Mouse (Mus musculus): ENCODE measurements around the gene Tmem223.

Gene Tmem223

DNA sequence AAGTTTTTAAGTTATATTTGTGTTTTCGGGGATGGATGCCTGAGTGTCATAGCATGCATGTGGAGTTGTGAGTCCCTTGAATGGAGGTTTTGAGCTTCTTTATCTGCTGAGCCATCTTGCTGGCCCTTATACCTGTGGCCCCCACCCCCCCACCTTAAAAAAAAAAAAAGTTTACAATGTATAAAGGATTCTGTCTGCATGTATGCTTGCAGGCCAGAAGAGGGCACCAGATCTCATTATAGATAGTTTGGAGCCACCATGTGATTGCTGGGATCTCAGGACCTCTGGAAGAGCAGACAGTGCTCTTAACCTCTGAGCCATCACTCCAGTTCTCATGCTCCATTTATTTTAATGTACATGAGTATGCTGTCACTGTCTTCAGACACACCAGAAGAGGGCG lies 23.4 kb upstream of the Tmem223 start:
- DNase-seq, result peak in 1 of 2 experiments; percentile 20

DNA sequence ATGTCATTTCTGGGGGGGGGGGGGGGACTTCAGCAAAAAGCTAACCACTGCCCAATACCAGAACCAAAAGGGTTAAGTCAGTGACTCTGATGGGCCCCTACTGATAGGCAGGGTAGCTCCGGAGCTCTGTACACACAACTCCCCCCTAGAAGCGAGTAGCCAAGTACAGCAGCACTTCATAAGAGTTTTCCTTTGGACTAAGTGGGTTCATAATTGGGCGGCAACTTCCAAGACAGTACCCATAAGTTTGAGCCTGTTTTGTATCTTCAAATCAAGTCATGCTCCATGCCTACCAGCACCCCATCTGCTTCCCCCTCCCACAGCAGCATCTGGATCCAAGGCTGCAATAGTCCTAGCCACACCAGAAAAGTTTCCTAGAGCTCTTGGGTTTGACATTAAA lies 15.1 kb upstream of the Tmem223 start:
- no peak for DNase-seq

DNA sequence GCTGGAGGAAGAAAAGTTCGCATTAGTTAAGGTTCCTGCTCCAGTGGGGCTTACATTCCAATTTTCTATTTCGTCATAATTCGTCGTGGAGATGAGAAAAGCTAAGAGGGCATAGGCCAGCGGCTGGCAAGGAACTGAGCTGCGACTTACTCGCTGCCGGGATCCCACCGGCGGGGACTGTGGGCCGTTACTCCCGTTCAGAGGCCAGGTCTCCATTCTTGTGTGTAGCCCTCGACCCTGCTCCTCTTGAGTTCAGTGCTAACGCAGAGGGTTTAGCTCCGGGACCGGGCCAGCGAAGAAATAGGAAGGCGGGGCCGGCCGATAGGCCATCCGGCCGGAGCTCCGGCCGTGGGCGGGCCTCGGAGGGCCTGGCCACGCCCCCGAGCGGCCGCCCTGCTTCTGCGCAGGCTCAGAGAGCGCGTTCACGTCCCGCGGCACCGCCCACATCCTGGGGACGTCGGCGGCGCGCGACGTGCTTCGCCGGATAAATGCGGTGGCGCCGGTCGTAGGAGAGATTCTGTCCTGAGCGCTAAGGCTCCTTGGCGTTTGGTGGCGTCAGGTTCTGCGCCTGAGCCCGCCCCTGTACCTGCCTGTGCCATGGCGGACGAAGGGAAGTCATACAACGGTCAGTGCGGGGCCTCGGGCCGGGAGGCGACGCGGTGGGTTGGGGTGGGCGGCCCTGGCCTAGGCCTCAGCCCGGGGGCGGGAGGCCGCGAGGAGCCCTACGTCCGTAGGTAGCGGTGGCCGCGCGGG lies 14.0 kb upstream of the Tmem223 start, which contains the start of gene Nxf1:
Gene Nxf1 (plus strand): TSS at position 439 of the 753 bp plus-strand sequence.
- peak; percentile 97 to 98 for DNase-seq

DNA sequence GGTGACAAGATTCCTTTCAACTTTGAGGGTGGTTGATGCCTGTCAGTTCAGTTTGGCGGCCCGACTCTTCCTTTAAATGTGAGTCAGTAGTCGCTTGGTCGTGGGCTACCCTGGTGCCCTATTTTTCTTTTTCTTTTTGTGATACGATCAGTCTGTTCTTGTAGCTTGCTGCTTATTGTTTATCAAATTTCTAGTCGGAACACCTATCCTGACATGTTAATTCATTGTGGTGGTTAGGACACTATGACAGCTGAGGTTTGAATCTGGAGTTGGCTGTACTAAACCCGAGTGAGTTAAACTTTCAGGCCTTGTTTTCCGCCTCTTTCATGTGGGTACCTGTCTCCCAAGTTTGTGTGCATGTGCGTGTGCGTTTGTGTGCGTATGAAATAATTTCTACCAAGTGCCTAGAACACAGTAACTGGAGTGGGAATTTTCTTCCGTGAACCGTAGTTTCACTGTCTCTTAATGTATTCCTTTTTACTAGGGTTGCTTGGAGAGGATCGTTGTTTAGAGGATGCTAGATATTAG lies 13.3 kb upstream of the Tmem223 start:
- no peak for DNase-seq

DNA sequence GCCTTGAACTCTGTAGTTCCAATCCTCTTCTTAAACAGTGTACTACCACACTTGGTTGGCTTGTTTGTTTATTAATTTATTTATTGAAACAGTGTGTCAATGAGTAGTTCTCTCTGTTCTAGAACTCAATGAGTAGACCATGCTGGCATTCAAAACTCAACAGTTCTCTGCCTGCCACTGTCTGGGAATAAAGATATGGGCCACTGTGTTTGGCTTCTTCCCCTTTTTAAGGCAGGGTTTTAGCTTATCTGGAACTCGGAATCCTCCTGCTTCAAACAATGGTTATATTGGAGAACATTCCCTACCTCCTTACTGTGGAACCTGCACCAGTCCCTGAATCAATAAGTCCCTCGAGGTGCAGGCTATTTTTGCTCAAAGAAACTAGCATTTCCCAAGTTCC lies 11.9 kb upstream of the Tmem223 start:
- no peak for DNase-seq

DNA sequence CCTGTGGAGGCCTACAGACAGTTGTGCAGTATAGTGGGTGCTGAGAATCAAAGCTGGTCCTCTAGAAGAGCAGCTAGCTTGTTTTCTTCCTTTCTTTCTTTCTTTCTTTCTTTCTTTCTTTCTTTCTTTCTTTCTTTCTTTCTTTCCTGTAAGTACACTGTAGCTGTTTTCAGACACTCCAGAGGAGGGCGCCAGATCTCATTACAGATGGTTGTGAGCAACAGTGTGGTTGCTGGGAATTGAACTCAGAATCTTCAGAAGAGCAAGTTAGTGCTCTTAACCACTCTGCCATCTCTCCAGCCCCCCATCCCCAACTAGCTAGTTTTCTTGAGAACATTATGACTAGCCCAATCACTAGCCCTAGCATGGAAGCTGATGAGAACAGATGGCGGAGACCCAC lies 10.0 kb upstream of the Tmem223 start:
- no peak for DNase-seq

DNA sequence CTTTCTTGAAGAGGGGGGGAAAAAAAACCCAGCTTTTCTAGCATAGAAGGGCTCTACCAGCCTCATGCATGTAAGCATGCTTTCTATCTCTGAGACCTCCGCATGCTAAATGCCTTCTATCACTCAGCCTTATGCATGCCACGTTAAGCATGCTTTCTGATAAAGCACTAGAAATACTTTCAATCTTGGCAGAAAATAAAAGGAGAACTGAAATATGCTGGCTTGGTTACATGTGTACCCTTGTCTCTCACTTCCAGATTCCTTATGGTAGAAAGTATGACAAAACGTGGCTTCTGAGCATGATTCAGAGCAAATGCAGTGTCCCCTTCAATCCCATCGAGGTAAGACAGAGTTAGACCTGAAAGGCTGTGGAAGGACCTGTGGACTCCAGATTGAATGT lies 7.5 kb upstream of the Tmem223 start:
- DNase-seq, result no peak

DNA sequence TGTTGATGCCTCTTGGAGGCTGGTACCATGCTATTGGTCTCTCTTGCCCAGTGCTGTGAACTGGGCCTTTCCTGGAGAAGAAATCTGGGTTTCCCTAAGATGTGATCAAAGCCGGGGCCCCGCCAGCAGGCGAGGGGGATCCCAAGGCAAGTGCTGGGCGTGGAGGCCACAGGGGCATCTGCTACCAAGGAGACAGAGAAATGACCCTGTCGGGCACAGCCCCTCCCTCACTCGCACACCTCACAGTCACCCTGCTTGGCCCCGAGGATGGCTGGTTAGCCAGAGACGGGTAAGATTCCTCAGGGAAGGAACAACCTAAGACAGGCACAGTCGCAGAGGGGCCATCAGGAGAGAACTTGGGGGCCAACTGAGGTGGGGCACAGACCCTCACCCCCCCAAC lies 5.2 kb upstream of the Tmem223 start:
- no peak for DNase-seq

DNA sequence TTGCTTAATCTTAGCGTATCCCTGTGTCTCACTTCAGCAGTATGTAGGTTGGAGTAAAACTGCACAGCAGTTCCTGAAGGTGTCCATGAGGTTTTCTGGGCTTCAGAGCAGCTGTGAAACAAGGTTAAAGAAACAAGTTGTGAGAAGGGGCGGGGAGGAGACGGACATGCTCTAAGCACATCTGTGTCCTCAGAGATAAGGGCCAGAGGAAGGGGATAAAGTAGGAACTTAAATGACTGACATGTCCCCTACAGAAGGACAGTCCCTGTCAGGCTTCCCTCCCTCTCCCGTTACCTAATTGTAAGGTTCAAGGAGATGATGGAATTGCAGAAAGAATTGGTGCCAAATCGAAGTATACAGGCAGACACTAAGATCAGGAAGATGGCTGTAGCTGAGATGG lies 2.2 kb downstream of the Tmem223 start:
- DNase-seq, result no peak

DNA sequence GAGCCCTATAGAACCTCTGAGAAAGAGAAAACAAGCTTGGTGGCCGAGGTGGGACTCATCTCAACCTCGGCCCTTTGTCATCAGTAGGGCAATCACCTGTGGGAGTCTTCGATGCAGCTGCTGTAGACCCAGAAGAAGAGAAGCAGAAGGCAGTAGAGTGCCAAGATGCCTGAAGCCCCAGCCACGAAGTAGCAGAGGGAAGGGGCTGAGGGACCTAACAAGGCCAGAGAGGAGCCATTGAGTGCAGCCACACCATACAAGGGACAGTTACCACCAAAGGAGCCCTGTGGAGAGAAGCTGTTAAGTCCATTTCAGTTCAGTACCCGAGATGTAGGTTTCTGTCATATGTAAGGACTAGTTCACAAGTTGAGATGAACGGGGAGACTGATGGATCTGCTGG lies 2.6 kb downstream of the Tmem223 start:
- DNase-seq, result no peak

DNA sequence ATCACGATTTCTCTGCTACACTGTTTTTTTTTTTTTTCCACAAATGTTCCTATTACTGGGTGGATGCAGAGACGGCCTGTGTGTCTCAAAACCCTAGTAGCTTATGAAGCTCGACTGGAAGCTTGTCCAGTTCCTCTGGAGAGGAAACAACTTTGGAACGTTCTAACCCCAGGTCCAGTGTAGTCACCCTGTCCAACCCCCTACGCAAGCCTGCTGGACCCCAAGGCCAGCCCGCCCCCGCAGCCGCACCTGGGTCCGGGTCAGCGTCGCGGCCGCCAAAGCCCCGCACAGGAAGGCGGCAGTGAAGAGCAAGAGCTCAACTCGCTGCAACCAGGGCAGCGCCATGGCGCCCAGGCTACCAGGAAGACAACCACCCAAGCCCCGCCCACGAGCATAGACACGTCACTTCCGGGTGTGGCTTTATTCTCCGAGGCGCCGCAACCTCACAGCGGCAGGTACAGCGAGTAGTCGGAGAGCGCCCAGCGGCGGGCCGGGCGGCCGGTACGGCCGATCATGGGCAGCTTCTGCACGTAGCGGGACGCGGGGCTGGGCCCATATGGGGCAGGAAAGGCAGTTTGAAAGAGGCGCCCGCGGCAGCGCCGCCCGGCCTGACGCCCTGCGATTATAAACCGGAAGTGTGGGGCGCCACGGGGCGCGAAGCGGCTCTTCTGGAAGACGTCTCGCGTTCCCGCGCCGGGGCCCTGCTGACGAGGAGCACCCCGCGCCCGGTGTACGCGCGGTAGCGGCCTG lies 3.5 kb downstream of the Tmem223 start, which contains the start of gene Tmem179b:
Gene Tmem179b (minus strand): TSS at position 382 of the 750 bp plus-strand sequence.
- DNase-seq, result peak; percentile 99

DNA sequence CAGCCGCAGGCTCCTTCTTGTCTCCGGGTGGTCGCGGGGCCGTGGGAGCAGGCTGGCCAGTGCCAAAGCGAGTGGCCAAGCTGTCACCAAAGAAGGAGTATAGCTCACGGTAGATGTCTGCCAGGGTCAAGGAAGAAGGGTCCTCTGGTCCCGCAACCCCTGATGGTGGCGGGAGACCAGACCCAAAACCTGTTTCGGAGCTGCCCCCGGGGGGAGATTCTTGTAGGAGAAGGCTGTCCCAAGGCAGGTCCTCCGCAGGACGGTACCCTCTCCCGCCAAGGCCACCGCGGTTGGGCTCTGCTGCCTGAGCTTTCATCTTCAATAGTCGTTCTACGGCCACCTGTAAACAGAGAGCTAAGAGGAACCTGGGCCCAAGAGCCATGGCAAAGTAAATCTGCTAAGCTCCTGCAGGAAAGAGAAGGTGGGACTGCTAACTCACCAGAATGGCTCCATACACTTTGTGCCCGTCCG lies 4.2 kb downstream of the Tmem223 start:
- DNase-seq, result no peak

DNA sequence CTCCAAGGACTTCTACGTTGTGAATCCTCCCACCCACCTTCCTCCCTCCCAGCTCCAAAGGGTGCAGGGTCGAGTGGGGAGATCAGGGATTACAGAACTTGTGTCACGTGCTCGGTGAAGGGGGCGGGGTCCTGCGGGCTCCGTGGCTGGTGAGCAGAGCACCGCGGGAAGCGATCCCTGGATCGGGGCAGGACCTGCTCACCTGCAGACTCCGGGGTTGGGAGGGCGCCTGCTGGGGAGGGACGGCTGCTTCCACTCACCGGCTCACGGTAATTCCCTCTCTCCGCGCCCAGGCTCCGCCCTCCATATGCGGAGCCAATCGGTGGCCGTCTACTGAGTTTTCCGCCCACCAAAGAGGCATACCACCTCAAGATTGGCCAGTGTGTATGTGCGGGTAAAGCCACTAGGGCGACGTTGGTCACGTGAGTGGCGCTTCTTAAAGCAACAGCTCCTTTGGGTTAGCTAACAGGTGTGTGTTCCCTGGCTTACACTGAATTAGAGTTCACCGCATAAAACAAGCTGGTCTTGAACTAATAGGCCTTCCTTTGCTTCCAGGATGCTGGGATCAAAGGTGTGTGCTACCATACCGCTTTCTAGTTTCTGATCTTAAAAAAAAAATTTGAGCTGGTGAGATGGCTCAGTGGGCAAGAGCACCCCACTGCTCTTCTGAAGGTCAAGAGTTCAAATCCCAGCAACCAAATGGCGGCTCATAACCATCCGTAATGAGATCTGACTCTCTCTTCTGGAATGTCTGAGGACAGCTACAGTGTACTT lies 15.4 kb downstream of the Tmem223 start, which contains the start of gene Taf6l:
Gene Taf6l (minus strand): TSS at position 410 of the 774 bp plus-strand sequence.
- DNase-seq, result peak; percentile 92 to 94

DNA sequence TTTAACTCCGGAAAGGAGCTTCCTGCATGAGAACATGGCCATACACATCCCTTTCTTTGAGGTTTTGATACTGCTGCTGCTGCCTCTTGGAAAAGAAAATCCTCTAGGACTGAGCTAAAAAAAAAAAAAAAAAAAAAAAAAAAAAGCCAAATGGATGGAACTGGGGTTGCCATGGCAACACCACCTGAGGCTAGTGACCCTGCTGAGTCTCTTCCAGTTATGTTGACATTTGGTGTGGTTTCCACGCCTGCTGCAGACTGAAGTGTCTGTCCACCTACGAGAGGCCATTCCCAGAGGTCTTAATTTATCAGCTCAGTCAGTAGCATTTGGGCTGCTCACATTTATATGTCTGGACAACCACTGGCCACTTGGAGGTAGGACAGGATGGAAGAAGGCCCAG lies 17.7 kb downstream of the Tmem223 start:
- peak; percentile 68 to 72 for DNase-seq

DNA sequence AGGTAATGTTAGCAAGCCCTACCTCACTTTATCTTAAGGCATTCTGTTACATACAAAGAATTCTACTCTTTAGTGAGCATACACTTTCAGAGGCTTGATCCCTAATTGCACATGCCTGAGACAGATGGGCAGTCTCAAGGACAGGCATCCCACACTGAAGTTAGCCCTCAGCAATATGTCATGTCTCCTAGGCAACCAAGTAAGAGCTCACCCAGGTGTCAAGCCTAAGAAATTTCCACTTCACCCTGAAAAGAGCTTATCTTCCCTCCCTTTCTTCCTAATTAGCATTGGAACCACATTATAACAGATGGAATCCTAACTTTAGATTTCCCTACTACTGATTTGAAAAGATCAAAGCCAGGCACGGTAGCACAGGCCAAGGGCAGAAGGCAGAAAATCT lies 18.4 kb downstream of the Tmem223 start:
- no peak for DNase-seq

DNA sequence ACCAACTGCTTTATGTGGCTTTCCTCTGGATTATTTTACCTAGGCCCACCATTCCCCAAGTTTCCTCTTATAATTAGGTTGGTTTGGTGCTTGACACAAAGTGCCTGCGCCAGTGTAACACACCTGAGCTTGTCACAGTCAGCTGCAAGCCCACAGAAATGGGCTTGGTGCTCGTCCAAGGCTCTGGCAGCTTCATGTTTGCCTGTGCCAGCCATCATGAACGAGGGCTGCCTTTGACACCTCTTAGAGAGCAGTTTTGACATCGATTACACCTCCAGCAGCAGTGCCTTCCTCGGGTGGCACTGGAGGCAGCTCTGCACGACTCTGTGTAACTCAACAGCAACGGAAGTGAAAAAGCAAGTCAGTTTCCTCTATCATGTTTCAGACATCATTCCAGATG lies 19.4 kb downstream of the Tmem223 start:
- peak; percentile 64 to 72 for DNase-seq

DNA sequence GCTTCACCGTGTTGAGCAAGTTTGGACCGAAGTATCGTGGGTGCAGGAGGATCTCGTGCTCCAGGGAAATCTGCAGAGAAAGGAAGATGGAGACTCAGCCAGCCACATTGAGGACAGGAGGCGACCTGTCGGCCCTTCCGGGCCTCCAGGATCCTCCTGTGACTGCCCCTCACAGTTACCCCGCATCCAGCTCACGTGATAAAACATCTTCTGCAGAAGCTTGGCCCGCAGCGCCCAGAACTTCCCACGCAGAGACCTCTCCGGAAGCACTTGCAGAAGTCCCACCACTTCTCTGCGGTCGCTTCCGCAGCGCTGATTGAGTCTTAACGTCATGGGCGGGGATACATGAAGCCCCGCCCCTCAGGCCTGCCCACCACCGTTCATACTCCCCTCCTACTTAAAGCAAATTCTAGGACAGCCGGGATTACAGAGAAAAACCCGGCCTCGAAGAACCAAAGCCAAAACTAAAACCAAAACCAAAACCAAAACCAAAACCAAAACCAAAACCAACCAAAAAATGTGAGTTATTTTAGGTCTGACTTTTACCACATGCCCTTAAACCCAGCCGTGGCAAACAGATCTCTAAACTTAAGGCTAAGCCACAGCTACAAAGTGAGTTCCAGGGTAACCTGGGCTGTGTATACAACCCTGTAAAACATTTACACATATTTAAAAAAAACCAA lies 27.6 kb downstream of the Tmem223 start, which contains the start of gene Polr2g:
Gene Polr2g (minus strand): TSS at position 314 of the 683 bp plus-strand sequence.
- peak; percentile 92 to 94 for DNase-seq

DNA sequence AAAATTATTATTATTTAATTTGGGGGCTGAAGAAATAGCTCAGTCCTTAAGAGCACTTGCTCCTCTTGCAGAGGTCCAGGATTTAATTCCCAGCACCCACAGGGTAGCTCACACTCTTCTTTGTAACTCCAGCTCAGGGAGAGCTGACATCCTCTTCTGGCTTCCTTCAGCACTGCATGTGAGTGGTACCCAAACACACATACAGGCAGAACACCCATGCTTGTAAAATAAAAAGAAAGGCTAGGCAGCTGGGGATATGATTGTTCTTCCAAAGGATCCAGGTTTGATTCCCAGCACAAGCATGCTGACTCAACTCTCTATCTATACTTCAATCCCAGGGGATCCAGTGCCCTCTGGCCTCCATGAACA lies 28.1 kb downstream of the Tmem223 start:
- DNase-seq, result no peak

DNA sequence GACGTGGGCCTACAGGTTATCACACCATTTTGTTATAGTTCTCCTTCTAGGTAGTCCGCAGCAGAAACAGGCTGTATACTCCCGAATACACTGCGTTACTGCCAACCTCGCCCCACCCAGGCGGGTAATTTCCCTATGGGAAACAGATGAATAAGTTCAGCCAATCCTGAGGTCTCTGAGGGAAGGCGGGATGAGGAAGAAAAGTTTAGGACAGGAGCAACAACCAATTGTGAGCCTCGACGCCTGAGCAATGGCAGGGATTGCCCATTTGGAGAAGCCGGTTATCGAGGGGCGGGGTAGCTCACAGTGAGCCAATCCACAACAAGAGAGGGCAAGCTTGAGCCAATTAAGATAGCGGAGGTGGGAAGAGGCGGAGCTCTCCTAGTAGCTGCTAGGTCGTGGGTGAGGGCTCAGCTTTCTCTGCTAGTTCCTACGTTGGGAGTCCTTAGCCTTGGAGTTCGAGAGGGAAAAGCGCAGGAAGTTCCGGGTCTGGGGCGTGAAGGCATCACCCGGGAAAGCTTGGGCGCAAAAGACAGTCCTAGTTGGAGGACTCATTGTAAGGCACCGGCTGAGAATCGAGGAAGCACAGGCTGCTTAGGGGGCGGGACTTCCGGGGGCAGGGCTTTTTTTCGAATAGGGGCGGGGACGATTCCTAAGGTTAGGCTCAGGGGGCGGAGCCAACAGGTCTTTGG lies 31.5 kb downstream of the Tmem223 start, which contains the start of gene Zbtb3:
Gene Zbtb3 (plus strand): TSS at position 426 of the 692 bp plus-strand sequence.
- DNase-seq, result peak; percentile 94 to 96

DNA sequence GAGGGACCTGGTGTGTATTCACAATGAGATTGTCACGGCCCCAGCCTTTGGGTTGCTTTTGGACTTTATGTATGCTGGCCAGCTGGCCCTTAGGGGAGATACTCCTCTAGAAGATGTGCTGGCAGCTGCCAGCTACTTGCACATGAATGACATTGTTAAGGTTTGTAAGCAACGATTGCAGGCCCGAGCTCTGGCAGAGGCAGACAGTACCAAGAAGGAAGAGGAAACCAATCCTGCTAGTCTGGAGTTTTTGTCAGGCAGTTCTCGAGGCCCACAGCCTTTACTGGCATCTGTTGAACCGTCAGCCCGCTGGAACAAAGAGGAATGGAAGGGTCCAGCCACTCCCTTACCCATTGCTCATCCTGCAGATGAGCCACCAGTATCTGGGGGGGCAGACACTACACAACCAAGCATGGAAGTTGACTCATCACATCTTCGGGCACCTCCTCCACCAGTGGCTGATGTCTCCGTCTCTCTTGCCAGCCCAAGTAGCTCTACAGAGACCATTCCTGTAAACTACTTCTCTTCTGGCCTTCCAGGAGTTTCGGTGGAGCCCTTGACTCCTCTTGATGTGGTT lies 32.5 kb downstream of the Tmem223 start:
- no peak for DNase-seq
